38 mouse cellular contexts compared by ENCODE assay signal in the genomic region with DNA sequence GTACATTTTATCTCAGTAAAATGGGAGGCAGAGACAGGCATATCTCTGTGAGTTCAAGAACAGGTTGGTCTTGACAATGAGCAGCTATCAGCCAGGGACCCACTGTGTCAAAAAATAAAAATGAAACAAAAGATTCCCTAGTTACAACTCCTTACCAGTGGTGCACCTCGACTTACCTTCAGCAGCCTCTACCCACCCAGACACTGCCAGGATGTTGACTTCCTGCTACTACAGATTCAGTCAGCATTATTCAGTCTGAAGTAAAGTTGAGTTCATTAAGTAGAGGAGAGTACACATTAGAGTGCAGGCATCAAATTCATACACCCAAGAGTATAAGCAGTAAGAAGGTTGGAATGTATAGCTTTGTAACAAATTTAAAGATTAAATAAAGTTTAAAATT. TPM values are rescaled to one million over a fixed set of nuclear protein-coding genes. Genes with fewer than 3 reads are reported as not detected.
DNase-seq lines count a peak whose midpoint lies in the region; ATAC-seq lines count a peak whose summit lies in the region.
"Had no signal": no experiment of that assay in that cellular context is flagged by ENCODE, and none has a peak within 500 bp of the region (broad histone marks: within the 10 kb centered on the region; RNA-seq: fewer than 3 reads in every experiment).

No protein-coding gene starts in this region.

- intact Hi-C loops in gastrocnemius, postnatal 36 days (cut with DNase I) = no loop called here

- no peaks in the 10 kb centered on the region for H3K4me1 ChIP-seq in midbrain, embryonic 13.5 days (replicated peaks)
- H3K4me1 ChIP-seq: forebrain, embryonic 10.5 days; forebrain, embryonic 13.5 days; hindbrain, embryonic 10.5 days; hindbrain, embryonic 13.5 days had no signal

- H3K27me3 ChIP-seq in midbrain, embryonic 13.5 days = no peaks in the 10 kb centered on the region
- H3K27me3 ChIP-seq: CH12.LX; forebrain, embryonic 13.5 days; hindbrain, embryonic 13.5 days; Patski had no signal

- H3K27ac ChIP-seq in midbrain, embryonic 13.5 days = no peak overlapping the region
- H3K27ac ChIP-seq: forebrain, embryonic 10.5 days; forebrain, embryonic 13.5 days; hindbrain, embryonic 10.5 days; hindbrain, embryonic 13.5 days had no signal

- H3K4me2 ChIP-seq in midbrain, embryonic 13.5 days (replicated peaks) = no peak overlapping the region
- H3K4me2 ChIP-seq: forebrain, embryonic 13.5 days; heart, embryonic 11.5 days; hindbrain, embryonic 13.5 days had no signal

- WGBS in midbrain, embryonic 13.5 days = 97% methylated on average over 1 of the region's 1 CpGs

- peak; percentile 18 for DNase-seq in thymus, postnatal 14 days
- no peak for DNase-seq in thymus, adult 18-20 months
- peak; percentile 35 for DNase-seq in T-cell, adult 2 months (ENCODE audit: low spot score)
- no peak for DNase-seq in gastrocnemius, postnatal 36 days
- DNase-seq in adrenal gland, adult 8-10 months = no peak
- DNase-seq: adrenal gland, postnatal 14 days; B cell, adult 2 months; cerebellum, adult 11-12 months; cerebellum, adult 8-10 months; cerebellum, postnatal 10 days; cerebellum, postnatal 36 days; embryo, embryonic 11 days; gastrocnemius, postnatal 10 days; heart, adult 11 months; heart, postnatal 36 days had no signal

- no peaks in the 10 kb centered on the region for H3K36me3 ChIP-seq in midbrain, embryonic 13.5 days
- H3K36me3 ChIP-seq: forebrain, embryonic 10.5 days; hindbrain, embryonic 10.5 days; hindbrain, embryonic 13.5 days had no signal

- peak; percentile 69 for ATAC-seq in inflammation-experienced regulatory T-cells, adult 6 months
- no peak for ATAC-seq in midbrain, embryonic 13.5 days
- ATAC-seq: forebrain, embryonic 13.5 days; forebrain, embryonic 16.5 days; hindbrain, embryonic 16.5 days; intestine, postnatal 0 days; Patski had no signal

- H3K9me3 ChIP-seq in midbrain, embryonic 13.5 days = no peaks in the 10 kb centered on the region
- H3K9me3 ChIP-seq: forebrain, embryonic 10.5 days; forebrain, embryonic 13.5 days; G1E; hindbrain, embryonic 10.5 days; hindbrain, embryonic 13.5 days had no signal

- no peak overlapping the region for H3K4me3 ChIP-seq in midbrain, embryonic 13.5 days (replicated peaks)
- H3K4me3 ChIP-seq: forebrain, embryonic 10.5 days; forebrain, embryonic 13.5 days; hindbrain, embryonic 10.5 days; hindbrain, embryonic 13.5 days had no signal

- no peak overlapping the region for H3K9ac ChIP-seq in midbrain, embryonic 13.5 days (replicated peaks)
- H3K9ac ChIP-seq: forebrain, embryonic 13.5 days; hindbrain, embryonic 13.5 days had no signal

RNA-seq across cellular contexts. Expression of a gene that starts 32.8 kb away (rescaled TPM):
- 10 to 100 TPM; 42.0 to 63.3 (median 61.0) TPM for polyA plus RNA-seq in inflammation-experienced regulatory T-cells, adult 6 months (2017; shearing (Covaris generic))
- 10.6 TPM in 2 replicates for polyA plus RNA-seq in midbrain, embryonic 13.5 days (2015; fragmentation: Nextera tagmentation; extraction: Ambion mirVana)
- 10 to 100 TPM; 18.7 to 20.6 TPM for total RNA-seq in gastrocnemius, postnatal 36 days (2021)
- total RNA-seq in adrenal gland, adult 8-10 months (2022) = 10 to 100 TPM; 50.7 to 71.5 (median 63.1) TPM

RNA-seq across cellular contexts. Expression of a gene that starts 38.6 kb away (rescaled TPM):
- polyA plus RNA-seq in inflammation-experienced regulatory T-cells, adult 6 months (2017; shearing (Covaris generic)) = 1 to 10 TPM in 1 of 3 experiments, not detected in 2; 2.2 TPM
- not detected in 2 replicates for polyA plus RNA-seq in midbrain, embryonic 13.5 days (2015; fragmentation: Nextera tagmentation; extraction: Ambion mirVana)
- total RNA-seq in gastrocnemius, postnatal 36 days (2021) = not detected
- total RNA-seq in adrenal gland, adult 8-10 months (2022) = not detected
- total RNA-seq: adrenal gland, postnatal 14 days; adrenal gland, postnatal 4 days; CH12.LX; G1E; gastrocnemius, adult 18-20 months; gastrocnemius, postnatal 10 days; gastrocnemius, postnatal 4 days; heart, adult 8-10 months; heart, postnatal 36 days had no signal
- polyA plus RNA-seq: cortical plate, adult 2 months; embryonic facial prominence, embryonic 11.5 days; embryonic facial prominence, embryonic 14.5 days; forebrain, embryonic 10.5 days; forebrain, embryonic 13.5 days; forebrain, embryonic 16.5 days; G1E; heart, embryonic 11.5 days; heart, embryonic 14.5 days; heart, postnatal 0 days; hindbrain, embryonic 10.5 days; hindbrain, embryonic 13.5 days; hindbrain, embryonic 16.5 days; intestine, embryonic 14.5 days; intestine, postnatal 0 days; Patski had no signal

RNA-seq across cellular contexts. Expression of a gene that starts 51.0 kb away (rescaled TPM):
- polyA plus RNA-seq in inflammation-experienced regulatory T-cells, adult 6 months (2017; shearing (Covaris generic)) = 1 to 10 TPM in 2 of 3 experiments, not detected in 1; 1.2 to 1.9 TPM
- 19.6 and 20.5 TPM in 2 replicates for polyA plus RNA-seq in midbrain, embryonic 13.5 days (2015; fragmentation: Nextera tagmentation; extraction: Ambion mirVana)
- total RNA-seq in gastrocnemius, postnatal 36 days (2021) = 10 to 100 TPM in 1 of 2 experiments, 1 to 10 TPM in 1; 9.2 to 10.7 TPM
- total RNA-seq in adrenal gland, adult 8-10 months (2022) = 10 to 100 TPM; 11.8 to 17.8 (median 15.3) TPM

Comparison
In these comparisons a context has a peak if more than half of its experiments do, and no peak if none do; other contexts are left out.
1. DNase-seq: peak in thymus, postnatal 14 days (single experiment) and T-cell, adult 2 months (single experiment); none in thymus, adult 18-20 months (0 of 2), gastrocnemius, postnatal 36 days (0 of 2) and adrenal gland, adult 8-10 months (single experiment).